Mouse (Mus musculus): ENCODE measurements around the gene Mrpl37. TPM values are rescaled to one million over a fixed set of nuclear protein-coding genes. Genes with fewer than 3 reads are reported as not detected.

Mrpl37 gene
- polyA plus RNA-seq, 1 experiment from 2014 or later: 110 TPM

GRCm38 (mm10) chr4:107061560-107061959, 5.1 kb downstream of the Mrpl37 start:
- Histone ChIP-seq H3K9me3 (ENCODE audit: control insufficient read depth, low read depth, low read length) (no peaks in the 10 kb centered on the region), H3K4me1 (ENCODE audit: control insufficient read depth, insufficient read depth, low read length) (peaks cover 8% of the 10 kb centered on the region), H3K4me2 (replicated peaks; ENCODE audit: low read depth, low read length) (no peak overlapping the region), H3K4me3 (ENCODE audit: low read depth, low read length) (no peak overlapping the region), H3K27ac (ENCODE audit: low read length) (no peak overlapping the region), H3K9ac (replicated peaks; ENCODE audit: low read depth, low read length) (no peak overlapping the region), H3K27me3 (ENCODE audit: control insufficient read depth, insufficient read depth, low read length) (no peaks in the 10 kb centered on the region), H3K36me3 (ENCODE audit: control insufficient read depth, insufficient read depth, low read length) (peaks cover 54% of the 10 kb centered on the region)
- ATAC-seq (ENCODE audit: insufficient number of reproducible peaks, insufficient read depth, low FRiP score, low read depth): no peak
- 85% methylated on average over 4 of the region's 4 CpGs for WGBS

GRCm38 (mm10) chr4:107058781-107059180, 7.9 kb downstream of the Mrpl37 start:
- no peak overlapping the region for H3K27ac ChIP-seq (ENCODE audit: low read length)
- peaks cover 57% of the 10 kb centered on the region for H3K36me3 ChIP-seq (ENCODE audit: control insufficient read depth, insufficient read depth, low read length)
- H3K4me1 ChIP-seq (ENCODE audit: control insufficient read depth, insufficient read depth, low read length): no peaks in the 10 kb centered on the region
- no peak for ATAC-seq (ENCODE audit: insufficient number of reproducible peaks, insufficient read depth, low FRiP score, low read depth)
- H3K27me3 ChIP-seq (ENCODE audit: control insufficient read depth, insufficient read depth, low read length): no peaks in the 10 kb centered on the region
- no peak overlapping the region for H3K9ac ChIP-seq (replicated peaks; ENCODE audit: low read depth, low read length)
- no peak overlapping the region for H3K4me2 ChIP-seq (replicated peaks; ENCODE audit: low read depth, low read length)
- no peaks in the 10 kb centered on the region for H3K9me3 ChIP-seq (ENCODE audit: control insufficient read depth, low read depth, low read length)
- 83% methylated on average over 6 of the region's 6 CpGs for WGBS
- H3K4me3 ChIP-seq (ENCODE audit: low read depth, low read length): no peak overlapping the region

- Histone ChIP-seq H3K9ac (replicated peaks; ENCODE audit: low read depth, low read length) (no peak overlapping the region), H3K27ac (ENCODE audit: low read length) (no peak overlapping the region), H3K27me3 (ENCODE audit: control insufficient read depth, insufficient read depth, low read length) (no peaks in the 10 kb centered on the region), H3K4me2 (replicated peaks; ENCODE audit: low read depth, low read length) (no peak overlapping the region), H3K9me3 (ENCODE audit: control insufficient read depth, low read depth, low read length) (no peaks in the 10 kb centered on the region), H3K4me3 (ENCODE audit: low read depth, low read length) (no peak overlapping the region), H3K4me1 (ENCODE audit: control insufficient read depth, insufficient read depth, low read length) (no peaks in the 10 kb centered on the region), H3K36me3 (ENCODE audit: control insufficient read depth, insufficient read depth, low read length) (peaks cover 55% of the 10 kb centered on the region)
- no peak for ATAC-seq (ENCODE audit: insufficient number of reproducible peaks, insufficient read depth, low FRiP score, low read depth)
- WGBS: 89% methylated on average over 5 of the region's 5 CpGs
Observed at GRCm38 (mm10) chr4:107058346-107058745, 8.3 kb downstream of the Mrpl37 start.

GRCm38 (mm10) chr4:107056088-107056487, 10.6 kb downstream of the Mrpl37 start:
- H3K36me3 ChIP-seq (ENCODE audit: control insufficient read depth, insufficient read depth, low read length): peaks cover 41% of the 10 kb centered on the region
- no peaks in the 10 kb centered on the region for H3K4me1 ChIP-seq (ENCODE audit: control insufficient read depth, insufficient read depth, low read length)
- H3K27me3 ChIP-seq (ENCODE audit: control insufficient read depth, insufficient read depth, low read length): no peaks in the 10 kb centered on the region
- no peak overlapping the region for H3K9ac ChIP-seq (replicated peaks; ENCODE audit: low read depth, low read length)
- H3K4me3 ChIP-seq (ENCODE audit: low read depth, low read length): no peak overlapping the region
- H3K27ac ChIP-seq (ENCODE audit: low read length): no peak overlapping the region
- no peak overlapping the region for H3K4me2 ChIP-seq (replicated peaks; ENCODE audit: low read depth, low read length)
- ATAC-seq (ENCODE audit: insufficient number of reproducible peaks, insufficient read depth, low FRiP score, low read depth): no peak
- WGBS: 73% methylated on average over 3 of the region's 3 CpGs
- no peaks in the 10 kb centered on the region for H3K9me3 ChIP-seq (ENCODE audit: control insufficient read depth, low read depth, low read length)

GRCm38 (mm10) chr4:107052962-107053553, 13.6 kb downstream of the Mrpl37 start:
- Histone ChIP-seq H3K36me3 (ENCODE audit: control insufficient read depth, insufficient read depth, low read length) (peaks cover 26% of the 10 kb centered on the region), H3K4me3 (ENCODE audit: low read depth, low read length) (no peak overlapping the region), H3K27ac (ENCODE audit: low read length) (no peak overlapping the region), H3K4me1 (ENCODE audit: control insufficient read depth, insufficient read depth, low read length) (no peaks in the 10 kb centered on the region), H3K4me2 (replicated peaks; ENCODE audit: low read depth, low read length) (no peak overlapping the region), H3K27me3 (ENCODE audit: control insufficient read depth, insufficient read depth, low read length) (no peaks in the 10 kb centered on the region), H3K9ac (replicated peaks; ENCODE audit: low read depth, low read length) (no peak overlapping the region), H3K9me3 (ENCODE audit: control insufficient read depth, low read depth, low read length) (no peaks in the 10 kb centered on the region)
- no peak for ATAC-seq (ENCODE audit: insufficient number of reproducible peaks, insufficient read depth, low FRiP score, low read depth)
- WGBS: 46% methylated on average over 5 of the region's 5 CpGs

- ATAC-seq (ENCODE audit: insufficient number of reproducible peaks, insufficient read depth, low FRiP score, low read depth): no peak
- 66% methylated on average over 4 of the region's 4 CpGs for WGBS
- no peaks in the 10 kb centered on the region for H3K27me3 ChIP-seq (ENCODE audit: control insufficient read depth, insufficient read depth, low read length)
Observed at GRCm38 (mm10) chr4:107051889-107052288, 14.8 kb downstream of the Mrpl37 start.

GRCm38 (mm10) chr4:107048568-107049162, 18.0 kb downstream of the Mrpl37 start:
- Histone ChIP-seq H3K4me1 (ENCODE audit: control insufficient read depth, insufficient read depth, low read length) (no peaks in the 10 kb centered on the region), H3K4me2 (replicated peaks; ENCODE audit: low read depth, low read length) (no peak overlapping the region), H3K9me3 (ENCODE audit: control insufficient read depth, low read depth, low read length) (no peaks in the 10 kb centered on the region), H3K9ac (replicated peaks; ENCODE audit: low read depth, low read length) (no peak overlapping the region), H3K36me3 (ENCODE audit: control insufficient read depth, insufficient read depth, low read length) (peaks cover 36% of the 10 kb centered on the region), H3K27ac (ENCODE audit: low read length) (no peak overlapping the region), H3K4me3 (ENCODE audit: low read depth, low read length) (no peak overlapping the region), H3K27me3 (ENCODE audit: control insufficient read depth, insufficient read depth, low read length) (no peaks in the 10 kb centered on the region)
- 91% methylated on average over 11 of the region's 11 CpGs for WGBS
- no peak for ATAC-seq (ENCODE audit: insufficient number of reproducible peaks, insufficient read depth, low FRiP score, low read depth)

More at GRCm38 (mm10) chr4:107051889-107052288, 14.8 kb downstream of the Mrpl37 start:
- H3K4me3 ChIP-seq (ENCODE audit: low read depth, low read length): no peak overlapping the region
- no peaks in the 10 kb centered on the region for H3K9me3 ChIP-seq (ENCODE audit: control insufficient read depth, low read depth, low read length)
- no peak overlapping the region for H3K4me2 ChIP-seq (replicated peaks; ENCODE audit: low read depth, low read length)
- H3K27ac ChIP-seq (ENCODE audit: low read length): no peak overlapping the region
- no peak overlapping the region for H3K9ac ChIP-seq (replicated peaks; ENCODE audit: low read depth, low read length)
- no peaks in the 10 kb centered on the region for H3K4me1 ChIP-seq (ENCODE audit: control insufficient read depth, insufficient read depth, low read length)
- H3K36me3 ChIP-seq (ENCODE audit: control insufficient read depth, insufficient read depth, low read length): peaks cover 24% of the 10 kb centered on the region

- no peak overlapping the region for H3K9ac ChIP-seq (replicated peaks; ENCODE audit: low read depth, low read length)
- peaks cover 40% of the 10 kb centered on the region for H3K36me3 ChIP-seq (ENCODE audit: control insufficient read depth, insufficient read depth, low read length)
- no peak overlapping the region for H3K4me3 ChIP-seq (ENCODE audit: low read depth, low read length)
- H3K9me3 ChIP-seq (ENCODE audit: control insufficient read depth, low read depth, low read length): no peaks in the 10 kb centered on the region
- 86% methylated on average over 5 of the region's 5 CpGs for WGBS
- no peak overlapping the region for H3K4me2 ChIP-seq (replicated peaks; ENCODE audit: low read depth, low read length)
- no peaks in the 10 kb centered on the region for H3K4me1 ChIP-seq (ENCODE audit: control insufficient read depth, insufficient read depth, low read length)
- no peaks in the 10 kb centered on the region for H3K27me3 ChIP-seq (ENCODE audit: control insufficient read depth, insufficient read depth, low read length)
- H3K27ac ChIP-seq (ENCODE audit: low read length): no peak overlapping the region
- ATAC-seq (ENCODE audit: insufficient number of reproducible peaks, insufficient read depth, low FRiP score, low read depth): 0 out of 2 replicates have a peak, but pooled peaks have one; percentile 6
Observed at GRCm38 (mm10) chr4:107047806-107048205, 18.9 kb downstream of the Mrpl37 start.

GRCm38 (mm10) chr4:107045188-107045587, 21.5 kb downstream of the Mrpl37 start:
- ATAC-seq (ENCODE audit: insufficient number of reproducible peaks, insufficient read depth, low FRiP score, low read depth): no peak
- Histone ChIP-seq H3K4me1 (ENCODE audit: control insufficient read depth, insufficient read depth, low read length) (no peaks in the 10 kb centered on the region), H3K27me3 (ENCODE audit: control insufficient read depth, insufficient read depth, low read length) (no peaks in the 10 kb centered on the region), H3K4me3 (ENCODE audit: low read depth, low read length) (no peak overlapping the region), H3K9ac (replicated peaks; ENCODE audit: low read depth, low read length) (no peak overlapping the region), H3K4me2 (replicated peaks; ENCODE audit: low read depth, low read length) (no peak overlapping the region), H3K9me3 (ENCODE audit: control insufficient read depth, low read depth, low read length) (no peaks in the 10 kb centered on the region), H3K27ac (ENCODE audit: low read length) (no peak overlapping the region), H3K36me3 (ENCODE audit: control insufficient read depth, insufficient read depth, low read length) (peaks cover 61% of the 10 kb centered on the region)
- 98% methylated on average over 13 of the region's 13 CpGs for WGBS
